Mouse (Mus musculus): Measurements from ENCODE around the gene Cenpn. TPM values are rescaled to one million over a fixed set of nuclear protein-coding genes. Genes with fewer than 3 reads are reported as not detected.

Cenpn gene
- polyA plus RNA-seq (2016; fragmentation: Nextera tagmentation; extraction: Ambion mirVana) = 43.5 TPM in 2 replicates

DNA sequence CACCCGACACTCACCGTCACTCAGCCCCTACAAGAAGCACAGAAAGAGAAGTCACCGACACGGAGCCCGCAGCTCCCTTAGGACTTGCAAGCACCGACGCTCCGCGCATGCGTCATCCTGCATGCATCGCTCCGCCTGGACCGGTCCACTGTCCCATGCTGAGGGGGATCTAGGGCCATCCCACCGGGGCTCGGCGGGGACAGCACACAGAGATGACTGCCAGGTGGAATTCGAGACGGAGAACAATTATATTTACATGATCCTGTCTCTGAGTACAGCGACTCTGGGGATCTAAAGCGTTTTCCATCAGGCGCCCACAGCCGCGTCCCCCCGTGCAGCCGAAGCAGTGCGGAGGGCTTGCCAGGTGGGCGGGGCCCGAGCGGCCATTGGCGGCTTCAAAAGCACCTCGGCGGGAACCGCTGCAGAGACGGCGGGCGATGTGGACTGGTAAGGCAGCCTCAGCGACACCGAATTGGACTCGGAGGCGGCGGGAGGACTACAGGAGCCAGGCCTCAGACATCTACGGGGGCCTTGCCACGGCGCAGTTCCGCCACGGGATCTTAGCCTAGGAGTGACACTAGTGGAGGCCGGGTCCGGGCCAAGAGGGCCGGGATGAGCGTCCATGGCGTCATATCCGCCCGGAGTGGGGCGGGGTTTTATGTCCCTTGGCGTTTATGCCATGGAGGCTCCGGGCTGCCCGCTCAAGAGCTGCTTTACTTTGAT is at the start of gene Cenpn, which contains the start of gene Cmc2:
Gene Cenpn, plus strand, starts transcription at position 394 of the 723 bp plus-strand sequence.
Gene Cmc2, minus strand, starts transcription at position 119 of the 723 bp plus-strand sequence.
- WGBS = under 1% methylated on average over 57 of the region's 57 CpGs
- peak; percentile 91 for ATAC-seq (ENCODE audit: insufficient number of reproducible peaks, insufficient read depth, low FRiP score, low TSS enrichment)

DNA sequence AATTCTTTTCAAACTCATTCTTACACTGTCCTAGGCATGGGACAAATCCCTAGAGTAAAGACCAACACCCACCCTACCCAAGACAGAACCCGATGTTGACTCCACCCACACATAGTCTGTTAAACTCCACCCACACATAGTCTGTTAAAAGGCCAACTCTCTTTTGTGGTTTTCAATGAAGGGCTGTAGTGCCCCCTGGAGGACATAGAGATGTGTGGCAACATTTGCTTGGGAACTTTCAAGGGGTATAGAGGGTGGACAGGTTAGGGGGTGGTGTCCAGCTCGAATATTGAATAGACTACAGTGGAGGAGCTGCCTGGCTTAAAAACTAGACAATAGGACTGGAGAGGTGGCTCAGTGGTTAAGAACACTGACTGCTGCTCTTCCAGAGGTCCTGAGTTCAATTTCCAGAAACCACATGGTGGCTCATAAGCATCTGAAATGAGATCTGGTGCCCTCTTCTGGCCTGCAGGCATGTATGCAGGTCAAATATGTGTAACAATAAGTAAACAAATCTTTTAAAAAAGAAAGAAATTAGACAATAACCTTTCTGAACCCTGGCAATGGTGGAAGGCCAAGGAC is 48.7 kb upstream of the Cenpn start:
- Histone ChIP-seq H3K36me3 (no peaks in the 10 kb centered on the region), H3K9ac (no peak overlapping the region), H3K4me3 (no peak overlapping the region), H3K4me2 (replicated peaks) (no peak overlapping the region), H3K9me3 (no peaks in the 10 kb centered on the region), H3K4me1 (no peaks in the 10 kb centered on the region), H3K27ac (no peak overlapping the region), H3K27me3 (no peaks in the 10 kb centered on the region)
- ATAC-seq (ENCODE audit: insufficient number of reproducible peaks, insufficient read depth, low FRiP score, low TSS enrichment) = no peak
- WGBS = 74% methylated on average over 2 of the region's 2 CpGs

More for the DNA sequence above, at the start of gene Cenpn, which contains the start of gene Cmc2:
- Histone ChIP-seq H3K36me3 (peaks cover 14% of the 10 kb centered on the region; the same call in 1 of the 2 replicates), H3K27ac (peak within 1 kb of the TSS; percentile 73), H3K4me3 (peak within 1 kb of the TSS; percentile 72), H3K9ac (peak within 1 kb of the TSS; percentile 80), H3K9me3 (no peaks in the 10 kb centered on the region), H3K27me3 (no peaks in the 10 kb centered on the region), H3K4me1 (peaks cover 15% of the 10 kb centered on the region), H3K4me2 (replicated peaks) (peak within 1 kb of the TSS; percentile 65)

DNA sequence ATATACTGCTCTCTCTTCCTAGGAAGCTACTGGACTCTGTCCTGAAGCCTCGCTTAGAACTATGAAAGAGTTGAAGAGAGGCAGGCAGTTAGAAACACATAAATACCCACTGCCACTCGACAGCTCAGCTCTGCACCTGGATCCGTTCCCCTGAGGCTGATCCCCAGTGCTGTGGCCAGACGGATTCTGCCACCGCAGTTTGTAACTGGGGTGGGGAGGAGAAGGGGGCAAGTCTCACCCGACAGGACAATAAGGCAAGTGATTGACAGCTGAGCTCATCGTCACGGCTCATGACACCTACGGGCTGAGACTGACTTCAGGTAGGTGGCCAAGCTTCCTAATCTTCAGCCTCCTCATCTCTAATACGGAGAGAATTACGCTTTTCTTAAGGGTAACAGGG is 47.9 kb upstream of the Cenpn start:
- 76% methylated on average over 11 of the region's 11 CpGs for WGBS
- no peaks in the 10 kb centered on the region for H3K9me3 ChIP-seq
- H3K4me1 ChIP-seq = no peaks in the 10 kb centered on the region
- H3K9ac ChIP-seq = no peak overlapping the region
- no peak overlapping the region for H3K27ac ChIP-seq
- H3K27me3 ChIP-seq = no peaks in the 10 kb centered on the region
- H3K4me3 ChIP-seq = no peak overlapping the region
- no peak for ATAC-seq (ENCODE audit: insufficient number of reproducible peaks, insufficient read depth, low FRiP score, low TSS enrichment)
- H3K36me3 ChIP-seq = no peaks in the 10 kb centered on the region
- H3K4me2 ChIP-seq (replicated peaks) = no peak overlapping the region

DNA sequence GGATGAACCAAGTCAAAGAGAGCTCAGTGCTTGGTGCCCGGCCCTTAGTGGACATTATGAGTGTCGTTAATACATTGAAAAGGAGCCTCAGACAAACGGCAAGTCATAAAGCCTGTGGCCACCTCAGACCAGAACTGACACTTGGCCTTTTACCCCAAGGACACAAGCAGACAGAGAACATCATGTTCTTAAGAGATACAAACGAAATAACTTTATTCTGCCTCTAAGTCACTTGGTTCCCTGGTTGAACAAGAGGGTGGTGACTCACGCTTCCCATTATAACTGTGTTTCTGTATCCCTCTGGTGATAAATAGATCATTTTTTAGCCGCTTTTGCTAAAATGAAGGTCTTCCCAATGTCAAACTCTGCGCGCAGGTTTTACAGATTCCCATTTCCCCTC is 47.5 kb upstream of the Cenpn start:
- Histone ChIP-seq H3K4me1 (no peaks in the 10 kb centered on the region), H3K27ac (no peak overlapping the region), H3K4me3 (no peak overlapping the region), H3K9ac (no peak overlapping the region), H3K9me3 (no peaks in the 10 kb centered on the region), H3K27me3 (no peaks in the 10 kb centered on the region), H3K4me2 (replicated peaks) (no peak overlapping the region), H3K36me3 (no peaks in the 10 kb centered on the region)
- WGBS = 82% methylated on average over 8 of the region's 8 CpGs
- no peak for ATAC-seq (ENCODE audit: insufficient number of reproducible peaks, insufficient read depth, low FRiP score, low TSS enrichment)

DNA sequence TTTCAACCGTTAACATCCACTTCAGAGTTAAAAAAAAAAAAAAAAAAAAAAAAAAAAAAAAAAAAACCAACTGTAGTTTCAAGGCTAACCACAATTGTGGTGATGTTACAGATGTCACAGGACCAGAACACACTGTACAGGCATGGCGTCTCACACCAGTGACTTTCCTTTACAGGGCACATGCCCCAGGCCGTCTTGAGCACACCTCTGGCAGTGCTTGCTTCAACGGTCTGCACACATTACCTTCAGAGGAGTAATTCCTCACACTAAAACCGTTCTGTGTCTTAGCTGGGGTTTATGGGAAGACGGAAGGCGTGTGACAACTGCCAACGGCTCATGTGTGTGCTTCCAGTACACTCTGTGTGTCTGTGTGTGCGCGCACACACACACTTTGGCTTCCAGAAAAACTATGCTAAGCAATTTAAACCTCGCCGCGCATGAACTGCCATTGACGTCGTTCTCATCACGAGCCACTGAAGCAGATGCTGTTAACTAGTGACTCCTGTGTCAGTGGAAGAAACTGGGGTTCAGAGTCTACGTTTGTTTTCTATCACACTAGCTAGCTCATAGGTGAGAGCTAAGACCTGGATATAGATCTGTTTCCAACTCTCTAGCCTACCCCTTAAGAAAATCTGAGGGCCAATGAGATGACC is 45.6 kb upstream of the Cenpn start:
- ATAC-seq (ENCODE audit: insufficient number of reproducible peaks, insufficient read depth, low FRiP score, low TSS enrichment) = no peak
- H3K36me3 ChIP-seq = no peaks in the 10 kb centered on the region
- H3K4me2 ChIP-seq (replicated peaks) = no peak overlapping the region
- H3K27ac ChIP-seq = no peak overlapping the region
- no peak overlapping the region for H3K9ac ChIP-seq
- no peaks in the 10 kb centered on the region for H3K4me1 ChIP-seq
- 84% methylated on average over 17 of the region's 17 CpGs for WGBS
- H3K9me3 ChIP-seq = no peaks in the 10 kb centered on the region
- H3K27me3 ChIP-seq = no peaks in the 10 kb centered on the region
- H3K4me3 ChIP-seq = no peak overlapping the region

DNA sequence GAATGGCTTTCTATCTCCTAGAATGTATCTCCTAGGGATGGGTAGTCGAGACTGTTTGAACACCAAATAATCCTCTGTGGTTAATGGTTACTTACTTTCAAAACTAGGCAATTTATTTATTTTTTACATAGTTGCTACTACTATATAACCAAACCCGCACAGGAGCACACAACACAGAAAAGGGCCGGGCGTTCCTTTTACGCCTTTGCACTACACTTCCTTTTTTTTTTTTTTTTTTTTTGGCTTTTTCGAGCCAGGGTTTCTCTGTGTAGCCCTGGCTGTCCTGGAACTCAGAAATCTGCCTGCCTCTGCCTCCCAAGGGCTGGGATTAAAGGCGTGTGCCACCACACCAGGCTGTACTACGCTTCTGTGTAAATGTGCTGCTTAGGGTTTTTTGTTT is 40.1 kb upstream of the Cenpn start:
- no peak overlapping the region for H3K4me2 ChIP-seq (replicated peaks)
- WGBS = 89% methylated on average over 8 of the region's 8 CpGs
- no peak for ATAC-seq (ENCODE audit: insufficient number of reproducible peaks, insufficient read depth, low FRiP score, low TSS enrichment)
- H3K4me3 ChIP-seq = no peak overlapping the region
- H3K36me3 ChIP-seq = 0 out of 2 replicates have a peak, but pooled peaks cover 2% of the 10 kb centered on the region
- no peak overlapping the region for H3K27ac ChIP-seq
- H3K9me3 ChIP-seq = 0 out of 2 replicates have a peak, but pooled peaks cover 5% of the 10 kb centered on the region
- no peaks in the 10 kb centered on the region for H3K4me1 ChIP-seq
- H3K9ac ChIP-seq = no peak overlapping the region
- no peaks in the 10 kb centered on the region for H3K27me3 ChIP-seq

DNA sequence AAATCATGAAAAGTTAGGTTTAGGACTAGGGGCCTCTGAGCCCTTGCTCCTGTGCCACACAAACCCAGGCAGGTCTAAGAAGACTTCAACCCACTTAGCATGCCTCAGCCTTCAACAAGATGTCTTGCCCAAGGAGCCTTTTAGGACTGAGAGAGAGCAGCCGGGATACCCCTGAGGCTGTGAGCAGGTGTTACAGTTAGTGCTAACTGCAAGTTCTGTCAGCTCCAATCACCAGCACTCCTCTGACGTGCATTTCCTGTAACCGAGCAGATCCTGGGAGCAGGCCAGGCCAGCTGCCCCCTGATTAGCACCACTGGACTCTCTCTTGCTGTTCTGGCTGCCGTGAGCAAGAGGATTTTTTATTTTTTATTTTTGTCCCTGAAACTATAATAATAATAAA is 33.7 kb upstream of the Cenpn start:
- 53% methylated on average over 4 of the region's 4 CpGs for WGBS
- Histone ChIP-seq H3K4me2 (replicated peaks) (no peak overlapping the region), H3K27me3 (no peaks in the 10 kb centered on the region), H3K4me3 (no peak overlapping the region), H3K9me3 (0 out of 2 replicates have a peak, but pooled peaks cover 5% of the 10 kb centered on the region), H3K36me3 (peaks cover 22% of the 10 kb centered on the region; the same call in 1 of the 2 replicates), H3K4me1 (no peaks in the 10 kb centered on the region), H3K27ac (no peak overlapping the region), H3K9ac (no peak overlapping the region)
- no peak for ATAC-seq (ENCODE audit: insufficient number of reproducible peaks, insufficient read depth, low FRiP score, low TSS enrichment)

DNA sequence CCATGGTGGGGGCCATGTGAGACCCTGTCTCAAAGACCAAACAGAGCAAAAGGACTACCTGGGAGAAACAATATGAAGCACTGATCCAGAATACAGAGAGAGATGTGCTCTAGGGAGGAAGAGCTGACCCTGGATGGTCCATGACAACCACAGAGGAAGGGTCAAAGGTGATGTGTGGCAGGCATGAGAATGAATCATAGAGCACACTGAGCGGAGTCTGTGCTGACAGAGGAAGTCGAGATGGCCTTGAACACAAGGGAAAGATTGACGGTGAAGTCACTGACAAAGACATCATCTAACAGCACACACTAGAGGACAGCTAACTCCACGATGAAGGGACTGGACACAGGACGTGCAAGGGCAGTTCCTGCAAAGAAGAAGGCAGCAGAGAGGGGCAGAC is 30.1 kb upstream of the Cenpn start:
- 88% methylated on average over 5 of the region's 5 CpGs for WGBS

DNA sequence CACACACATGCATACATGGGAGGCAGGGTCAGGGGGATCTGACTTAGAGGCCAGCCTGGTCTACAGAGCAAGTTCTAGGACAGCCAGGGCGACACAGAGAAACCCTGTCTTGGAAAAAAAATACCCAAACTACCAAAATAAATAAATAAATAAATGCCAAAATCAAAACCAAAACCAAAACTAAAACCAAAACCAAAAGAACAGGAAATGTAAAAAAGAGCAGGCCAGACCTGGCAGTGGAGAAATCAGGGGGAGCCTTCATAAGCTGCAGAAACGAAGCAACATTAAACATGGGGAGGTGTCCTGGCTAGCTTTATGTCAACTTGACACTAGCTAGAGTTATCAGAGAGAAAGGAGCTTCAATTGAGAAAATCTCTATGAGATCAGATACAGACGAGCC is 29.4 kb upstream of the Cenpn start:
- Histone ChIP-seq H3K27ac (no peak overlapping the region), H3K27me3 (no peaks in the 10 kb centered on the region), H3K4me3 (no peak overlapping the region), H3K9ac (no peak overlapping the region), H3K36me3 (peaks cover 26% of the 10 kb centered on the region), H3K4me1 (no peaks in the 10 kb centered on the region), H3K9me3 (no peaks in the 10 kb centered on the region), H3K4me2 (replicated peaks) (no peak overlapping the region)
- ATAC-seq (ENCODE audit: insufficient number of reproducible peaks, insufficient read depth, low FRiP score, low TSS enrichment) = no peak
- 86% methylated on average over 3 of the region's 3 CpGs for WGBS

More for the DNA sequence above, 30.1 kb upstream of the Cenpn start:
- H3K36me3 ChIP-seq = peaks cover 28% of the 10 kb centered on the region
- H3K27ac ChIP-seq = no peak overlapping the region
- H3K27me3 ChIP-seq = no peaks in the 10 kb centered on the region
- H3K4me2 ChIP-seq (replicated peaks) = no peak overlapping the region
- no peak for ATAC-seq (ENCODE audit: insufficient number of reproducible peaks, insufficient read depth, low FRiP score, low TSS enrichment)
- H3K9me3 ChIP-seq = no peaks in the 10 kb centered on the region
- H3K9ac ChIP-seq = no peak overlapping the region
- no peaks in the 10 kb centered on the region for H3K4me1 ChIP-seq
- H3K4me3 ChIP-seq = no peak overlapping the region

DNA sequence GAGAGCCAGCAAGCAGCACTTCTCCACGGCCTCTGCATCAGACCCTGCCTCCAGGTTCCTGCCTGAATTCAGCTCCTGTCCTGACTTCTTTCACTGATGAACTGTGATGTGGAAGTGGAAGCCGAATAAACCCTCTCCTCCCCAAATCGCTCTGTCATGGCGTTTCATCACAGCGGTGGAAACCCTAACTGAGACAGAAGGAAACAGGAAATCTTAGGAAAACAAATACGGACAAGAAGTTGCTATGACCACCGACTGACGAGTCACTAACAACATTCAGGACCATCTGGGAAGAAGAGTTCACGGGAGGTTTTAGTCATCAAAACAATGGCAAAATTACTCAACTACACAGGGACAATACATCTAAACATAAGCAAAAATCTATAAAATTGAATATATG is 28.9 kb upstream of the Cenpn start:
- Histone ChIP-seq H3K36me3 (peaks cover 26% of the 10 kb centered on the region), H3K4me3 (no peak overlapping the region), H3K9ac (no peak overlapping the region), H3K9me3 (no peaks in the 10 kb centered on the region), H3K27me3 (no peaks in the 10 kb centered on the region), H3K4me1 (no peaks in the 10 kb centered on the region), H3K4me2 (replicated peaks) (no peak overlapping the region), H3K27ac (no peak overlapping the region)
- no peak for ATAC-seq (ENCODE audit: insufficient number of reproducible peaks, insufficient read depth, low FRiP score, low TSS enrichment)
- WGBS = 70% methylated on average over 9 of the region's 9 CpGs

DNA sequence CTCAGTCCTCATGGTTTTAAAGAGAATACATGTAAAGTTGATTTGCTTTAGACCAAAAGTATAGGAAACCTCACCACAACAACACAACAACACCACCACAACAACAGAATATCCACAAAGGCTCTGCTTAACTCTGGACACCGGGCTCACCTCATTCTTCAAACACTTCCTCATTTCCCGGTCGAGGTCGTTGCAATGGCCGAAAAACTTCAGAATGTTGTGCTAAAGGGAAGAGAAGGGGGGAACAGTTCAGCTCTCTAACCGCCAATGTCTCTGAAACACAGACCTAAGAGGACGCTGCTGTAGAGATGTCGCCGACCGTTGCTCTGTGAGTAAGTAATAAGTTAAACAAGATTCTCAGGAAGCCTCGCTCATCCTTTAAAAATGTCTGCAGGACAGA is 27.6 kb upstream of the Cenpn start:
- no peak overlapping the region for H3K9ac ChIP-seq
- H3K36me3 ChIP-seq = peaks cover 18% of the 10 kb centered on the region
- no peaks in the 10 kb centered on the region for H3K4me1 ChIP-seq
- no peaks in the 10 kb centered on the region for H3K27me3 ChIP-seq
- no peak overlapping the region for H3K27ac ChIP-seq
- 91% methylated on average over 11 of the region's 11 CpGs for WGBS
- no peak overlapping the region for H3K4me3 ChIP-seq
- no peak for ATAC-seq (ENCODE audit: insufficient number of reproducible peaks, insufficient read depth, low FRiP score, low TSS enrichment)
- no peaks in the 10 kb centered on the region for H3K9me3 ChIP-seq
- H3K4me2 ChIP-seq (replicated peaks) = no peak overlapping the region

DNA sequence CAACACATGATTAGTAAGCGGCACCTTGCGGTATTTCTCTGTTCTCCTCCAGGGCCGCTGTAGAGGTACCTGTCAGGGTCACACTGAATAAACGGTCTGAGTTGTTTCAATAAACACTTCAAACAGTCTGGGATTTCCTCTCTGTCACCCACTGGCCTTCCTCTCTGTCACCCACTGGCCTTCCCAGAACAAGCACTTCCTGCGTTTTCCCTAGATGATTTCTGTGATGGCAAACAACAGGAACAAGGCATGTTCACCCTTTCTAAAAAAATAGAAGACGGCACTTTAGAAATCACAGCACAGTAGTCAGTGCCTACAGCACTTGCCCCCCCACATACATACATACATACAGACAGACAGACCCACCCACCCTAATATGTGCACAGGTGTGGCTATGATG is 26.0 kb upstream of the Cenpn start:
- Histone ChIP-seq H3K9me3 (no peaks in the 10 kb centered on the region), H3K36me3 (peaks cover 12% of the 10 kb centered on the region), H3K4me2 (replicated peaks) (no peak overlapping the region), H3K9ac (no peak overlapping the region), H3K4me3 (no peak overlapping the region), H3K27ac (no peak overlapping the region), H3K27me3 (no peaks in the 10 kb centered on the region), H3K4me1 (no peaks in the 10 kb centered on the region)
- WGBS = 94% methylated on average over 6 of the region's 6 CpGs
- no peak for ATAC-seq (ENCODE audit: insufficient number of reproducible peaks, insufficient read depth, low FRiP score, low TSS enrichment)
